Mouse (Mus musculus) bone marrow, adult 2 months (tissue): ENCODE results near the gene Casc3. TPM values are rescaled to one million over a fixed set of nuclear protein-coding genes. Genes with fewer than 3 reads are reported as not detected.

Experiments
- H3K27ac ChIP-seq: fragments of 200-500 bp; 2 replicates; pipeline ENCODE4 v1.5.1; 2012; ENCODE audit warnings: low read depth, mild to moderate bottlenecking, control low read depth, inconsistent platforms, low read length; ENCODE audit not compliant: control insufficient read depth, poor library complexity, insufficient read depth
- H3K4me1 ChIP-seq: fragments of 200-500 bp; 2 replicates; pipeline ENCODE4 v1.6.1; 2011; ENCODE audit warnings: low read length; ENCODE audit not compliant: control insufficient read depth, insufficient read depth
- H3K4me3 ChIP-seq: fragments of 200-500 bp; replicated peaks from 2 replicates; pipeline ENCODE3; 2011; ENCODE audit warnings: mild to moderate bottlenecking, low read depth, low read length, control low read depth; ENCODE audit not compliant: control insufficient read depth
- CTCF ChIP-seq: fragments of 200-500 bp; IDR thresholded peaks from 2 replicates; pipeline ENCODE4 v1.5.1; 2011; ENCODE audit warnings: low read length, control low read depth; ENCODE audit not compliant: control insufficient read depth, insufficient read depth
- POLR2A ChIP-seq: fragments of 200-500 bp; IDR thresholded peaks from 2 replicates; pipeline ENCODE4 v1.6.1; 2011; ENCODE audit warnings: low read depth, mild to moderate bottlenecking, control low read depth, low read length, borderline replicate concordance; ENCODE audit not compliant: control insufficient read depth
- WGBS: fragments of 180-500 bp; shearing (Covaris S2); methylation state at CpG from one replicate; pipeline ENCODE4 v1.1.7; 2018; 5-methylcytosine and 5-hydroxymethylcytosine counted together
- polyA plus RNA-seq: library from polyadenylated mRNA; stranded (reverse); fragments of >200 nt; gene quantifications from 2 replicates; pipeline ENCODE4 v1.2.4, GENCODE M21; 2011; ENCODE audit warnings: low replicate concordance; ENCODE audit not compliant: missing spikeins, insufficient read depth, insufficient read length

Casc3 gene
- polyA plus RNA-seq, 1 experiment = 38.5 TPM

- no peak for TF ChIP-seq POLR2A
- H3K4me3 ChIP-seq = no peak overlapping the region
- peaks cover 4% of the 10 kb centered on the region; the same call in 1 of the 2 replicates for H3K4me1 ChIP-seq
- peak overlapping the region; percentile 10 for H3K27ac ChIP-seq
- 78% methylated on average over 26 of the region's 26 CpGs for WGBS
Measured at GRCm38 (mm10) chr11:98770096-98770975, 34.4 kb upstream of the Casc3 start.

- Histone ChIP-seq H3K4me3 (no peak overlapping the region), H3K4me1 (peaks cover 11% of the 10 kb centered on the region; the same call in 1 of the 2 replicates), H3K27ac (no peak overlapping the region; the same call in 1 of the 2 replicates)
- 91% methylated on average over 18 of the region's 18 CpGs for WGBS
- TF ChIP-seq CTCF (no peak), POLR2A (no peak)
Measured at GRCm38 (mm10) chr11:98771131-98771530, 33.6 kb upstream of the Casc3 start.

GRCm38 (mm10) chr11:98771844-98772525 lies 32.7 kb upstream of the Casc3 start:
- WGBS = 80% methylated on average over 11 of the region's 11 CpGs
- peaks cover 13% of the 10 kb centered on the region; the same call in 1 of the 2 replicates for H3K4me1 ChIP-seq
- no peak overlapping the region for H3K27ac ChIP-seq
- TF ChIP-seq CTCF = no peak
- no peak overlapping the region for H3K4me3 ChIP-seq

- H3K4me1 ChIP-seq = peaks cover 13% of the 10 kb centered on the region; the same call in 1 of the 2 replicates
- no peak overlapping the region for H3K4me3 ChIP-seq
- no peak overlapping the region for H3K27ac ChIP-seq
- TF ChIP-seq POLR2A (no peak), CTCF (no peak)
- WGBS = 53% methylated on average over 8 of the region's 8 CpGs
Measured at GRCm38 (mm10) chr11:98772667-98773171, 32.0 kb upstream of the Casc3 start.

GRCm38 (mm10) chr11:98773635-98774295 lies 30.9 kb upstream of the Casc3 start:
- WGBS = under 1% methylated on average over 37 of the region's 37 CpGs
- peak overlapping the region; percentile 48 for H3K4me3 ChIP-seq
- no peak overlapping the region for H3K27ac ChIP-seq
- TF ChIP-seq CTCF (no peak), POLR2A (0 out of 2 replicates have a peak, but pooled peaks have one; percentile 16)
- peaks cover 13% of the 10 kb centered on the region; the same call in 1 of the 2 replicates for H3K4me1 ChIP-seq

GRCm38 (mm10) chr11:98774582-98775347 lies 29.9 kb upstream of the Casc3 start, which contains the start of gene Nr1d1:
Gene Nr1d1, minus strand, starts transcription at chr11:98775333.
- Histone ChIP-seq H3K4me1 (peaks cover 13% of the 10 kb centered on the region; the same call in 1 of the 2 replicates), H3K27ac (peak within 1 kb of the TSS; percentile 13), H3K4me3 (peak within 1 kb of the TSS; percentile 48)
- under 1% methylated on average over 22 of the region's 22 CpGs for WGBS
- no peak for TF ChIP-seq POLR2A
- TF ChIP-seq CTCF = no peak

GRCm38 (mm10) chr11:98775348-98776051 lies 29.2 kb upstream of the Casc3 start:
- Histone ChIP-seq H3K4me1 (peaks cover 13% of the 10 kb centered on the region; the same call in 1 of the 2 replicates), H3K4me3 (peak overlapping the region; percentile 21), H3K27ac (peak overlapping the region; percentile 13)
- WGBS = under 1% methylated on average over 15 of the region's 15 CpGs
- TF ChIP-seq CTCF (no peak), POLR2A (no peak)
